Mouse (Mus musculus) erythroblast, embryonic 14.5 days (primary cell): ENCODE measurements around the gene Ppp2r5c.

ENCODE experiments used
- GATA1 ChIP-seq: IDR thresholded peaks from 2 replicates; pipeline ENCODE4 v1.6.1; 2012; ENCODE audit warnings: low read length, inconsistent platforms, mixed read lengths
- TAL1 ChIP-seq: IDR thresholded peaks from 3 replicates; pipeline ENCODE4 v1.6.1; 2012; ENCODE audit warnings: low read length, inconsistent platforms, mixed read lengths

- TF ChIP-seq TAL1, result no peak
- TF ChIP-seq GATA1, result no peak
Observed at GRCm38 (mm10) chr12:110533151-110533550, 86.2 kb downstream of the Ppp2r5c start.
